Mouse (Mus musculus) heart, postnatal 14 days (tissue): ENCODE measurements around the gene Fam222b. TPM values are rescaled to one million over a fixed set of nuclear protein-coding genes. Genes with fewer than 3 reads are reported as not detected.

Experiments
- DNase-seq, 2 experiments: peaks; one replicate each; pipeline ENCODE4 v3.0.0; 2021 to 2022
- intact Hi-C: fragments of 180-260 bp; cut with DNase I; formaldehyde crosslinking; loops from one replicate; pipeline ENCODE4 v1.15.1; 2025
- total RNA-seq, 2 experiments: library from RNA; stranded (reverse); gene quantifications; 2 replicates each; pipeline ENCODE4 v1.2.3; 2021

Gene Fam222b
- total RNA-seq, 2 experiments from 2014 or later: 14.4 to 14.6 TPM

- intact Hi-C loops: loop anchor here (5.0 kb wide), 1 partner anchor 64 kb away; no protein-coding TSS in a partner anchor
- no peak for DNase-seq
Observed at GRCm38 (mm10) chr11:78083595-78083994, 10.9 kb upstream of the Fam222b start.

- intact Hi-C loops: no loop called here
- DNase-seq: no peak
Observed at GRCm38 (mm10) chr11:78086925-78087479, 7.5 kb upstream of the Fam222b start.

- no peak for DNase-seq
Observed at GRCm38 (mm10) chr11:78087756-78088281, 6.6 kb upstream of the Fam222b start.

GRCm38 (mm10) chr11:78094137-78094503, 340 bp upstream of the Fam222b start:
- DNase-seq: no peak
- intact Hi-C loops: loop anchor here (2.0 kb wide), 1 partner anchor 21 kb away; no protein-coding TSS in a partner anchor

More at GRCm38 (mm10) chr11:78087756-78088281, 6.6 kb upstream of the Fam222b start:
- intact Hi-C loops: no loop called here

GRCm38 (mm10) chr11:78095144-78095516, 670 bp downstream of the Fam222b start:
- intact Hi-C loops: loop anchor here (2.0 kb wide), 1 partner anchor 20 kb away; no protein-coding TSS in a partner anchor

GRCm38 (mm10) chr11:78097077-78097476, 2.6 kb downstream of the Fam222b start:
- intact Hi-C loops: no loop called here
- no peak for DNase-seq

More at GRCm38 (mm10) chr11:78095144-78095516, 670 bp downstream of the Fam222b start:
- DNase-seq: no peak

GRCm38 (mm10) chr11:78100746-78101145, 6.3 kb downstream of the Fam222b start:
- intact Hi-C loops: no loop called here
- DNase-seq: no peak

GRCm38 (mm10) chr11:78102142-78102541, 7.7 kb downstream of the Fam222b start:
- intact Hi-C loops: no loop called here
- no peak for DNase-seq

- intact Hi-C loops: no loop called here
- DNase-seq: no peak
Observed at GRCm38 (mm10) chr11:78102958-78103747, 8.7 kb downstream of the Fam222b start.

- intact Hi-C loops: no loop called here
Observed at GRCm38 (mm10) chr11:78104501-78104900, 10.0 kb downstream of the Fam222b start.

GRCm38 (mm10) chr11:78113616-78114015, 19.2 kb downstream of the Fam222b start:
- intact Hi-C loops: loop anchor here (2.0 kb wide), 1 partner anchor 19 kb away; the partner anchor contains the start of gene Fam222b

More at GRCm38 (mm10) chr11:78104501-78104900, 10.0 kb downstream of the Fam222b start:
- DNase-seq: no peak

GRCm38 (mm10) chr11:78114676-78115366, 20.4 kb downstream of the Fam222b start:
- intact Hi-C loops: loop anchor here (2.0 kb wide), 1 partner anchor 20 kb away; the partner anchor contains the start of gene Fam222b
- no peak for DNase-seq

More at GRCm38 (mm10) chr11:78113616-78114015, 19.2 kb downstream of the Fam222b start:
- DNase-seq: no peak

GRCm38 (mm10) chr11:78115367-78116145, 21.1 kb downstream of the Fam222b start:
- intact Hi-C loops: loop anchor here (2.0 kb wide), 1 partner anchor 21 kb away; the partner anchor contains the start of gene Fam222b

GRCm38 (mm10) chr11:78116146-78116410, 21.6 kb downstream of the Fam222b start:
- no peak for DNase-seq
- intact Hi-C loops: no loop called here

More at GRCm38 (mm10) chr11:78115367-78116145, 21.1 kb downstream of the Fam222b start:
- DNase-seq: peak; percentile 91 to 94

- no peak for DNase-seq
- intact Hi-C loops: no loop called here
Observed at GRCm38 (mm10) chr11:78118467-78118866, 24.0 kb downstream of the Fam222b start.

- no peak for DNase-seq
- intact Hi-C loops: no loop called here
Observed at GRCm38 (mm10) chr11:78119898-78120297, 25.4 kb downstream of the Fam222b start.

- intact Hi-C loops: no loop called here
- DNase-seq: peak in 1 of 2 experiments; percentile 36
Observed at GRCm38 (mm10) chr11:78121176-78121575, 26.7 kb downstream of the Fam222b start.

GRCm38 (mm10) chr11:78122815-78123214, 28.4 kb downstream of the Fam222b start:
- intact Hi-C loops: no loop called here
- no peak for DNase-seq

GRCm38 (mm10) chr11:78123782-78124181, 29.3 kb downstream of the Fam222b start:
- intact Hi-C loops: no loop called here
- DNase-seq: no peak

- intact Hi-C loops: no loop called here
- DNase-seq: no peak
Observed at GRCm38 (mm10) chr11:78125691-78126090, 31.2 kb downstream of the Fam222b start.
